Mouse (Mus musculus) forebrain, embryonic 13.5 days (tissue): ENCODE results near the gene Olfr1131. TPM values are rescaled to one million over a fixed set of nuclear protein-coding genes. Genes with fewer than 3 reads are reported as not detected.
"Not testable (repeated sequence)": the region's sequence is repeated elsewhere in the genome, so short reads cannot be mapped to it uniquely, and the experiment has no call there.

Experiments used
- ATAC-seq: fragments of 200-750 bp; cut with Nextera tagmentation; 2 replicates; pipeline ENCODE4 v1.8.0; 2017
- H3K27ac ChIP-seq: fragments of 300-500 bp; sonication (generic); 2 replicates; pipeline ENCODE4 v1.5.1; 2015; ENCODE audit warnings: inconsistent platforms, mild to moderate bottlenecking, moderate library complexity
- H3K27me3 ChIP-seq: fragments of 300-500 bp; sonication (generic); 2 replicates; pipeline ENCODE4 v1.6.1; 2015; ENCODE audit warnings: mild to moderate bottlenecking, inconsistent platforms
- H3K36me3 ChIP-seq: fragments of 300-500 bp; sonication (generic); 2 replicates; pipeline ENCODE4 v1.6.1; 2015; ENCODE audit warnings: mild to moderate bottlenecking, inconsistent platforms; ENCODE audit not compliant: poor library complexity, severe bottlenecking
- H3K4me1 ChIP-seq: fragments of 300-500 bp; sonication (generic); 2 replicates; pipeline ENCODE4 v1.6.1; 2015; ENCODE audit warnings: inconsistent platforms
- H3K4me2 ChIP-seq: fragments of 300-500 bp; sonication (generic); 2 replicates; pipeline ENCODE4 v1.6.1; 2015; ENCODE audit warnings: inconsistent platforms, mild to moderate bottlenecking, moderate library complexity
- H3K4me3 ChIP-seq: fragments of 300-500 bp; sonication (generic); 2 replicates; pipeline ENCODE4 v1.5.1; 2015; ENCODE audit warnings: mild to moderate bottlenecking, inconsistent platforms
- H3K9ac ChIP-seq: fragments of 300-500 bp; sonication (generic); 2 replicates; pipeline ENCODE4 v1.6.1; 2015; ENCODE audit warnings: mild to moderate bottlenecking, inconsistent platforms
- H3K9me3 ChIP-seq: fragments of 300-500 bp; sonication (generic); replicated peaks from 2 replicates; pipeline ENCODE4 v1.6.1; 2016; ENCODE audit warnings: inconsistent platforms
- WGBS: fragments of 180-500 bp; shearing (Covaris S2); methylation state at CpG from one replicate; pipeline ENCODE4 v1.1.7; 2015; 5-methylcytosine and 5-hydroxymethylcytosine counted together
- polyA plus RNA-seq: library from polyadenylated mRNA; unstranded; fragments of >200 nt; fragmentation: Nextera tagmentation; extraction: Ambion mirVana; gene quantifications from 2 replicates; pipeline ENCODE4 v1.2.1, GENCODE M21; 2015

The Olfr1131 gene
- not detected in 2 replicates for polyA plus RNA-seq

DNA sequence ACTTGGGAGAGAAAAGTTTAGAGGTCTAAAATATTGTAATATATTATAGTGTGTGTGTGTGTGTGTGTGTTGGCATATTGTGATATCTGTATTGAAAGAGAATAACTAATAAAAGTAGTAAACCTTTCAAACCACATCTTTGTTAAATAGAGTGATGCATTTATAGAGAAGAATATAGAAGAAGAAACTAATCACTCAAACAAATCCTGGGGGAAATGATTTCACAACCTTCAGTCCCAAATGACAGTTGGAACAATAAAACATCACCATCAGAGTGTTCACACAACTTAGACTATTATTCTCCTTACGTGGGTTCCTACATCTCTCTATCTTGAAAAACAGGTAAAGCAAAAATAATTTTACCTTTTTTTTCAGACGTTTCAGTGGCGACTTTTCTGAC, at the start of gene Olfr1131:
Olfr1131 (plus strand) TSS at position 301 of the 400 bp plus-strand sequence.
- no peaks in the 10 kb centered on the region for H3K27me3 ChIP-seq
- no peaks in the 10 kb centered on the region for H3K4me1 ChIP-seq
- WGBS: 68% methylated on average over 3 of the region's 3 CpGs
- no peak for ATAC-seq
- no peak within 1 kb of the TSS for H3K27ac ChIP-seq
- no peaks in the 10 kb centered on the region for H3K9me3 ChIP-seq
- H3K4me3 ChIP-seq: no peak within 1 kb of the TSS
- no peak within 1 kb of the TSS for H3K4me2 ChIP-seq
- no peak within 1 kb of the TSS for H3K9ac ChIP-seq
- no peaks in the 10 kb centered on the region for H3K36me3 ChIP-seq

DNA sequence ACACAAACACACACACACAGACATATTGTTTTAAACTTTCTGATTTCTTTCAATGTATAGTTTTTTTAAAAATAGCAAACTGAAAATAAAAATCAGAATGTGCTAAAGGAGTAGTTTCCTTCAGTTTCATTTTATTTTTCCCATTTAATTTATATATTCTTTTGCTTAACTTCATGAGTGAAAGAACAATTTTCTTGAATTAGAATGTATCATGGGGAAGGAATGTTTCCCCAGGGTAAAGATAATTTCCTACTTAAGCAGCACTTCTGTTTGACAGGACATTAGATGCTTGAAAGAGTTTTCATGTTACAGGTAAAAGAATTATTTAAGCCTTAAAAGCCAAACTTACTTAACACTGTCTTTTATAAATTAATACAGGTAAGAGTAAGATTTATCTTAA, 21.0 kb upstream of the Olfr1131 start, which contains the start of gene Olfr1130:
Olfr1130 (plus strand) TSS at position 301 of the 400 bp plus-strand sequence.
- not testable (repeated sequence) for H3K4me1 ChIP-seq, H3K36me3 ChIP-seq, H3K27ac ChIP-seq, H3K4me3 ChIP-seq, H3K9ac ChIP-seq, H3K9me3 ChIP-seq, H3K27me3 ChIP-seq, ATAC-seq, H3K4me2 ChIP-seq

DNA sequence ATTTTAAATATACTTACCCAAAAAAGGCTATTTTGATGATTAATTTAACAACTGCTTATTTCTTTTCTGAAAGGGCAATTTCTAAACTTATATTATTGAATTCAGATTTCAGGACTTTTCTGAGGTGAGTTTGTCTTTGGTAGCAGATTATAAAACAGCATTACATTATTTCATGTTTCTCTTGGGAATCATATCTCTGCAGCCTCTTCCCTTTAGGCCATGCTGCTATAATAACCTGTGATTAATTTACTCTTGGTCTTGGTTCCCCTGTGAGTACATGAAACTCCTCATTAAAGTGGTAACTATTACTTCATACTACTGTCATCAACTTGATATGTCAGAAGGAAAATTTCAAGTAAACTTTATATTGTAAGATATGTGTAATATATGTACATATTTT, 10.5 kb downstream of the Olfr1131 start, which contains the start of gene Olfr1132:
Olfr1132 (minus strand) TSS at position 101 of the 400 bp plus-strand sequence.
- ATAC-seq: no peak
- Histone ChIP-seq H3K4me3 (no peak within 1 kb of the TSS), H3K36me3 (no peaks in the 10 kb centered on the region), H3K27ac (no peak within 1 kb of the TSS), H3K4me2 (no peak within 1 kb of the TSS), H3K4me1 (no peaks in the 10 kb centered on the region), H3K9ac (no peak within 1 kb of the TSS), H3K9me3 (no peaks in the 10 kb centered on the region), H3K27me3 (no peaks in the 10 kb centered on the region)

DNA sequence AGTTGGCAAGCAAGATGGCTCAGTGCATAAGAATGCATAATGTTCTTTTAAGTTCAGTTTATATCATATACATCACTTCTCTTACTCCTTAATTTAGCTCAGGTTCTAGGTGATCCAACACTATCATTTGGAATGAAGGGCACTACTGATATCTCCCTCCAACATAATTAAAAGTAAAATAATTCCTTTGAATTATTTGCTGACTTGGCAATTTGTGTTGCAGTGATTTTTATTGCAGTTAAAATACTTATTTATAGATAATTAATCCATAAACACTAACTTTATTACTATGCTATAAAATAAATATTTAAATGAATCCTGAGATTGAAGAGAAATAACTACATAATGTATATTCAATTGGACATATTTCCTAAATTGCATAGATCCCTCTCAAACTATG, 15.5 kb downstream of the Olfr1131 start:
- H3K4me2 ChIP-seq: no peak overlapping the region
- no peaks in the 10 kb centered on the region for H3K36me3 ChIP-seq
- H3K4me3 ChIP-seq: no peak overlapping the region
- no peak overlapping the region for H3K27ac ChIP-seq
- H3K9ac ChIP-seq: no peak overlapping the region
- no peak for ATAC-seq
- no peaks in the 10 kb centered on the region for H3K9me3 ChIP-seq
- no peaks in the 10 kb centered on the region for H3K27me3 ChIP-seq
- no peaks in the 10 kb centered on the region for H3K4me1 ChIP-seq

DNA sequence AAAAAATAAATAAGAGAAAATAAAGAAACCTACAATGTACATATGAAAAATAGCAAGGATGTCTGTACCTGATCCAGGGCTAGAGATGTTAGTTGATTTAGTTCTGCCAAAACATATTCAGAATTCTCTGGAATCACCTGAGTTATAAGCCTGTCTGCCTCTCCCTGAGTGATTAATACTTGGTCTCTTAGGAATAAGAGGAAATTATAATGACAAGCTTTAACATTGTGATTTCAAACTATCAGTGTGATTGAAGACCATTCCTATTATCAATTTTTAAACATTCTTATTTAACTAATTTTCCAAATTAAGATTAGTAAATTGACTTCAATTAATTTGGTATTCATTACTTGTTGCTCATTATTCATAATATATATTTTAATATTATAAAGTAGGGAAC, 20.4 kb downstream of the Olfr1131 start, which contains the start of gene Olfr1133:
Olfr1133 (minus strand) TSS at position 101 of the 400 bp plus-strand sequence.
- Histone ChIP-seq H3K9me3 (no peaks in the 10 kb centered on the region), H3K4me1 (no peaks in the 10 kb centered on the region), H3K4me3 (no peak within 1 kb of the TSS), H3K9ac (no peak within 1 kb of the TSS), H3K4me2 (no peak within 1 kb of the TSS), H3K36me3 (no peaks in the 10 kb centered on the region), H3K27me3 (no peaks in the 10 kb centered on the region), H3K27ac (no peak within 1 kb of the TSS)
- ATAC-seq: no peak

DNA sequence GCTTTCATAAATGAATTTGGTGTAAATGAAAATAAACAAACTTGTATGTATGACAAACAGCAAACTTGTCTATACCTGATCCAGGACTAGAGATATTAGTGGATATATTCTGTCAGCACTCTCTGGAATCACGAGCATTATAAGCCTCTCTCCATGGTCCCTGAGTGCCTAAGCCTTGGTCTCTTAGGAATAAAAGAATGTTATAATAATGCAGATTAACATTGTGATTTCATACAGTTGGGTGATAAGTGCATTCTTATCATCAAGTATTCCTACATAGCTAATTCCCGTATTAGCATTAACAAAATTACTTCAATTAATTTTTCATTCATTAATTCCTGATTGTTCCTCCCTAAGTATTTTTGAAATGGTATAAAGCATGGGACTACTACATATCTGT, 31.5 kb downstream of the Olfr1131 start, which contains the start of gene Olfr1134:
Olfr1134 (minus strand) TSS at position 101 of the 400 bp plus-strand sequence.
- WGBS: 85% methylated on average over 2 of the region's 2 CpGs
- Histone ChIP-seq H3K4me1 (no peaks in the 10 kb centered on the region), H3K27ac (no peak within 1 kb of the TSS), H3K4me3 (no peak within 1 kb of the TSS), H3K9me3 (no peaks in the 10 kb centered on the region), H3K36me3 (no peaks in the 10 kb centered on the region), H3K4me2 (no peak within 1 kb of the TSS), H3K27me3 (no peaks in the 10 kb centered on the region), H3K9ac (no peak within 1 kb of the TSS)
- ATAC-seq: no peak

DNA sequence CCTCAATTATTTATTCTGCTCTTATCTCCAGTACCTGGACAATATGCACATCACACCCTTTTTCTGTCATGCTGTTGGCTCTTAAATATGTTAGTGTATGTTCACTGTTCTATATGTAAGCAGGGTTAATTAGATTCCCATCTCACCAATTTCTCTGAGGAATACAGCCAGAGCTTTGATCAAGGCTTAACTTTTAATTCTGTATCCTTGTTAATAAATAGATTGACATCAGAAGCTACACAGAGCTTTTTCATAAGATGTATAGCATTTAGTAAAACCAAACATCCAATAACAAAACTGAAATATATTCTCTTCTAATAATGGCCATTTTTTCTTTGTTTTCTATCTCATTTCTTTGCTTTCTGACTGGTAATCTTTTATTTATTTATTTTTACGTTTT, 46.7 kb downstream of the Olfr1131 start, which contains the start of gene Olfr1135:
Olfr1135 (minus strand) TSS at position 101 of the 400 bp plus-strand sequence.
- no peak for ATAC-seq
- Histone ChIP-seq H3K27me3 (no peaks in the 10 kb centered on the region), H3K9me3 (no peaks in the 10 kb centered on the region), H3K4me1 (no peaks in the 10 kb centered on the region), H3K4me3 (no peak within 1 kb of the TSS), H3K9ac (no peak within 1 kb of the TSS), H3K27ac (no peak within 1 kb of the TSS), H3K36me3 (no peaks in the 10 kb centered on the region), H3K4me2 (no peak within 1 kb of the TSS)
- 23% methylated on average over 1 of the region's 1 CpGs for WGBS

Other genes with a start within 250 kb of the Olfr1131 start
- gene Olfr1122, start 241.3 kb upstream of the Olfr1131 start, polyA plus RNA-seq: not detected in 2 replicates
- not detected in 2 replicates for gene Olfr1123, start 210.5 kb upstream of the Olfr1131 start, polyA plus RNA-seq
- 0.13 and 0.14 TPM in 2 replicates for gene Olfr1124, start 196.8 kb upstream of the Olfr1131 start, polyA plus RNA-seq
- gene Olfr1126, start 173.1 kb upstream of the Olfr1131 start, polyA plus RNA-seq: not detected in 2 replicates
- gene Pramel7, start 130.0 kb upstream of the Olfr1131 start, polyA plus RNA-seq: not detected in 2 replicates
- not detected in 2 replicates for gene Pramel6, start 120.5 kb upstream of the Olfr1131 start, polyA plus RNA-seq
- gene Olfr153, start 95.3 kb upstream of the Olfr1131 start, polyA plus RNA-seq: not detected in 2 replicates
- gene Olfr1128, start 81.6 kb upstream of the Olfr1131 start, polyA plus RNA-seq: not detected in 2 replicates
- not detected in 2 replicates for gene Olfr1129, start 53.2 kb upstream of the Olfr1131 start, polyA plus RNA-seq
- not detected in 2 replicates for gene Olfr1130, start 20.9 kb upstream of the Olfr1131 start, polyA plus RNA-seq
- gene Olfr1132, start 10.4 kb downstream of the Olfr1131 start, polyA plus RNA-seq: not detected in 2 replicates
- not detected in 2 replicates for gene Olfr1133, start 20.3 kb downstream of the Olfr1131 start, polyA plus RNA-seq
- gene Olfr1134, start 31.4 kb downstream of the Olfr1131 start, polyA plus RNA-seq: not detected in 2 replicates
- not detected in 2 replicates for gene Olfr1135, start 46.6 kb downstream of the Olfr1131 start, polyA plus RNA-seq
- not detected in 2 replicates for gene Olfr1136, start 66.8 kb downstream of the Olfr1131 start, polyA plus RNA-seq
- gene Olfr1137, start 86.1 kb downstream of the Olfr1131 start, polyA plus RNA-seq: not detected in 2 replicates
- gene Olfr1138, start 112.9 kb downstream of the Olfr1131 start, polyA plus RNA-seq: not detected in 2 replicates
- not detected in 2 replicates for gene Olfr1140, start 116.6 kb downstream of the Olfr1131 start, polyA plus RNA-seq
- not detected in 2 replicates for gene Olfr1141, start 126.9 kb downstream of the Olfr1131 start, polyA plus RNA-seq
- not detected in 2 replicates for gene Olfr152, start 152.4 kb downstream of the Olfr1131 start, polyA plus RNA-seq
- gene Olfr1143, start 173.5 kb downstream of the Olfr1131 start, polyA plus RNA-seq: not detected in 2 replicates
- not detected in 2 replicates for gene Olfr1145, start 182.7 kb downstream of the Olfr1131 start, polyA plus RNA-seq
- not detected in 2 replicates for gene Olfr1148, start 203.4 kb downstream of the Olfr1131 start, polyA plus RNA-seq
- gene Olfr1150-ps1, start 216.9 kb downstream of the Olfr1131 start, polyA plus RNA-seq: not detected in 2 replicates
- gene Olfr1151, start 228.8 kb downstream of the Olfr1131 start, polyA plus RNA-seq: not detected in 2 replicates
- 0.03 TPM in 1 of 2 replicates, not detected in the other for gene Olfr1152, start 239.4 kb downstream of the Olfr1131 start, polyA plus RNA-seq